Mouse (Mus musculus) kidney, embryonic 16.5 days (tissue): ENCODE data around the gene Ninj2. TPM values are rescaled to one million over a fixed set of nuclear protein-coding genes. Genes with fewer than 3 reads are reported as not detected.

ENCODE experiments used
- ATAC-seq: fragments of 200-750 bp; cut with Nextera tagmentation; 2 replicates; pipeline ENCODE4 v1.8.0; 2017; ENCODE audit warnings: moderate TSS enrichment; ENCODE audit not compliant: low FRiP score, low TSS enrichment
- H3K27ac ChIP-seq: fragments of 300-500 bp; sonication (generic); 2 replicates; pipeline ENCODE4 v1.5.1; 2014; ENCODE audit warnings: low read length
- H3K27me3 ChIP-seq: fragments of 300-500 bp; sonication (generic); 2 replicates; pipeline ENCODE4 v1.6.1; 2014; ENCODE audit warnings: low read length, control low read depth, mixed read lengths; ENCODE audit not compliant: insufficient read depth
- H3K36me3 ChIP-seq: fragments of 300-500 bp; sonication (generic); 2 replicates; pipeline ENCODE4 v1.6.1; 2014; ENCODE audit warnings: low read length, control low read depth, mixed read lengths; ENCODE audit not compliant: insufficient read depth
- H3K4me1 ChIP-seq: fragments of 300-500 bp; sonication (generic); 2 replicates; pipeline ENCODE4 v1.6.1; 2014; ENCODE audit warnings: low read length, control low read depth, mixed read lengths; ENCODE audit not compliant: insufficient read depth
- H3K4me2 ChIP-seq: fragments of 300-500 bp; sonication (generic); replicated peaks from 2 replicates; pipeline ENCODE4 v1.6.1; 2014; ENCODE audit warnings: low read depth, low read length
- H3K4me3 ChIP-seq: fragments of 300-500 bp; sonication (generic); 2 replicates; pipeline ENCODE4 v1.5.1; 2014; ENCODE audit warnings: mild to moderate bottlenecking, low read length
- H3K9ac ChIP-seq: fragments of 300-500 bp; sonication (generic); replicated peaks from 2 replicates; pipeline ENCODE4 v1.6.1; 2014; ENCODE audit warnings: low read length
- H3K9me3 ChIP-seq: fragments of 300-500 bp; sonication (generic); 2 replicates; pipeline ENCODE4 v1.6.1; 2016; ENCODE audit warnings: low read length, control low read depth
- WGBS: fragments of 180-500 bp; shearing (Covaris S2); extraction: QIAGEN DNeasy Blood & Tissue Kit; methylation state at CpG from one replicate; pipeline ENCODE4 v1.1.7; 2014; 5-methylcytosine and 5-hydroxymethylcytosine counted together
- polyA plus RNA-seq: library from polyadenylated mRNA; unstranded; fragments of >200 nt; fragmentation: Nextera tagmentation; extraction: Ambion mirVana; gene quantifications from 2 replicates; pipeline ENCODE4 v1.2.1, GENCODE M21; 2015

Gene Ninj2
- polyA plus RNA-seq, 1 experiment from 2014 or later, result 0.19 TPM

GRCm38 (mm10) chr6:120150206-120150605 is 57.1 kb downstream of the Ninj2 start:
- no peak for ATAC-seq
- Histone ChIP-seq H3K9ac (no peak overlapping the region), H3K4me3 (no peak overlapping the region), H3K27ac (no peak overlapping the region), H3K4me2 (no peak overlapping the region), H3K27me3 (no peaks in the 10 kb centered on the region), H3K4me1 (0 out of 2 replicates have a peak, but pooled peaks cover 5% of the 10 kb centered on the region), H3K9me3 (no peaks in the 10 kb centered on the region), H3K36me3 (no peaks in the 10 kb centered on the region)
- 59% methylated on average over 3 of the region's 3 CpGs for WGBS

- 77% methylated on average over 3 of the region's 3 CpGs for WGBS
- no peaks in the 10 kb centered on the region for H3K9me3 ChIP-seq
Observed at GRCm38 (mm10) chr6:120151616-120152053, 58.5 kb downstream of the Ninj2 start.

GRCm38 (mm10) chr6:120152739-120153696 is 59.9 kb downstream of the Ninj2 start:
- Histone ChIP-seq H3K4me1 (no peaks in the 10 kb centered on the region), H3K27ac (no peak overlapping the region), H3K27me3 (no peaks in the 10 kb centered on the region), H3K36me3 (no peaks in the 10 kb centered on the region), H3K4me2 (no peak overlapping the region), H3K9ac (no peak overlapping the region), H3K4me3 (no peak overlapping the region), H3K9me3 (no peaks in the 10 kb centered on the region)
- WGBS, result 73% methylated on average over 24 of the region's 26 CpGs
- ATAC-seq, result no peak

More at GRCm38 (mm10) chr6:120151616-120152053, 58.5 kb downstream of the Ninj2 start:
- ATAC-seq, result no peak
- Histone ChIP-seq H3K27me3 (no peaks in the 10 kb centered on the region), H3K4me1 (no peaks in the 10 kb centered on the region), H3K36me3 (no peaks in the 10 kb centered on the region), H3K4me3 (no peak overlapping the region), H3K9ac (no peak overlapping the region), H3K4me2 (no peak overlapping the region), H3K27ac (no peak overlapping the region)

GRCm38 (mm10) chr6:120154526-120155309 is 61.6 kb downstream of the Ninj2 start:
- no peak overlapping the region for H3K9ac ChIP-seq
- ATAC-seq, result no peak
- H3K4me1 ChIP-seq, result peaks cover 11% of the 10 kb centered on the region; the same call in 1 of the 2 replicates
- no peaks in the 10 kb centered on the region for H3K36me3 ChIP-seq
- no peak overlapping the region for H3K4me2 ChIP-seq
- H3K4me3 ChIP-seq, result no peak overlapping the region
- H3K27me3 ChIP-seq, result no peaks in the 10 kb centered on the region
- no peak overlapping the region for H3K27ac ChIP-seq
- H3K9me3 ChIP-seq, result no peaks in the 10 kb centered on the region
- 78% methylated on average over 5 of the region's 5 CpGs for WGBS

- Histone ChIP-seq H3K4me2 (no peak overlapping the region), H3K27ac (no peak overlapping the region), H3K27me3 (no peaks in the 10 kb centered on the region), H3K9me3 (no peaks in the 10 kb centered on the region), H3K9ac (no peak overlapping the region), H3K36me3 (no peaks in the 10 kb centered on the region), H3K4me3 (no peak overlapping the region), H3K4me1 (peaks cover 12% of the 10 kb centered on the region; the same call in 1 of the 2 replicates)
- 83% methylated on average over 4 of the region's 4 CpGs for WGBS
- no peak for ATAC-seq
Observed at GRCm38 (mm10) chr6:120155510-120155909, 62.4 kb downstream of the Ninj2 start.

- Histone ChIP-seq H3K4me3 (no peak overlapping the region), H3K36me3 (no peaks in the 10 kb centered on the region), H3K4me2 (no peak overlapping the region), H3K27ac (no peak overlapping the region), H3K4me1 (peaks cover 12% of the 10 kb centered on the region; the same call in 1 of the 2 replicates), H3K27me3 (no peaks in the 10 kb centered on the region), H3K9me3 (no peaks in the 10 kb centered on the region), H3K9ac (no peak overlapping the region)
- ATAC-seq, result no peak
- WGBS, result 67% methylated on average over 6 of the region's 6 CpGs
Observed at GRCm38 (mm10) chr6:120157479-120157878, 64.3 kb downstream of the Ninj2 start.

GRCm38 (mm10) chr6:120159133-120159901 is 66.2 kb downstream of the Ninj2 start:
- no peaks in the 10 kb centered on the region for H3K27me3 ChIP-seq
- WGBS, result 47% methylated on average over 9 of the region's 9 CpGs
- H3K36me3 ChIP-seq, result no peaks in the 10 kb centered on the region
- H3K9ac ChIP-seq, result no peak overlapping the region
- H3K4me1 ChIP-seq, result peaks cover 12% of the 10 kb centered on the region; the same call in 1 of the 2 replicates
- no peak overlapping the region for H3K4me3 ChIP-seq
- no peak overlapping the region for H3K4me2 ChIP-seq
- H3K27ac ChIP-seq, result peak overlapping the region; percentile 40; the same call in 1 of the 2 replicates
- H3K9me3 ChIP-seq, result no peaks in the 10 kb centered on the region
- ATAC-seq, result peak; percentile 57

GRCm38 (mm10) chr6:120162928-120163327 is 69.8 kb downstream of the Ninj2 start:
- Histone ChIP-seq H3K9ac (no peak overlapping the region), H3K36me3 (no peaks in the 10 kb centered on the region), H3K9me3 (no peaks in the 10 kb centered on the region), H3K4me1 (peaks cover 12% of the 10 kb centered on the region; the same call in 1 of the 2 replicates), H3K4me3 (no peak overlapping the region), H3K4me2 (no peak overlapping the region), H3K27me3 (no peaks in the 10 kb centered on the region), H3K27ac (no peak overlapping the region)
- 75% methylated on average over 6 of the region's 6 CpGs for WGBS
- no peak for ATAC-seq

- Histone ChIP-seq H3K4me3 (no peak overlapping the region), H3K4me2 (no peak overlapping the region), H3K27me3 (no peaks in the 10 kb centered on the region), H3K27ac (no peak overlapping the region), H3K9me3 (no peaks in the 10 kb centered on the region), H3K36me3 (no peaks in the 10 kb centered on the region), H3K4me1 (0 out of 2 replicates have a peak, but pooled peaks cover under 1% of the 10 kb centered on the region), H3K9ac (no peak overlapping the region)
- ATAC-seq, result no peak
- 83% methylated on average over 4 of the region's 4 CpGs for WGBS
Observed at GRCm38 (mm10) chr6:120164765-120165164, 71.6 kb downstream of the Ninj2 start.
